Mouse (Mus musculus): ENCODE measurements around the gene Prickle1.

Gene Prickle1

DNA sequence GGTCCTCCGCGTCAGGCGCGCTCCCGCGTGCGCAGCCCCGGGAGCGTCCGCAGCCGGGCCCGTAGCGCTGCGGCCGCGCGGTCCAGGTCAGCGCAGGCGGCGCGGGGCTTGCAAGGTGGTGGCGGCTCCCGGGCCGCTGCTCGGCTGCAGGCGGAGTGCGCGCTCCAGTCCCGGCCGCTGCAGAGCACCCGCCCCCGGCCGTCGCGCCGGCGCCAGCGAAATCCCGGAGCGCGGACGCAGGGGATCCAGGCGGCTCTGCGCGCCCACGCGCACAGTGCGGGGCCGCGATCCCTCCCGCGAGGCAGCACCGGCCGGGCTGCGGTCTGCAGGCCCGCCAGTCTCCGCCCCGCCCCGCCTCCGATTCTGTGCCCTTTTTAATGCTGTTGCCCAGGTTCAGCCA lies at the start of gene Prickle1:
Gene Prickle1 (minus strand): TSS at position 146 of the 400 bp plus-strand sequence.
- peak; percentile 69 for DNase-seq (ENCODE audit: low spot score)

DNA sequence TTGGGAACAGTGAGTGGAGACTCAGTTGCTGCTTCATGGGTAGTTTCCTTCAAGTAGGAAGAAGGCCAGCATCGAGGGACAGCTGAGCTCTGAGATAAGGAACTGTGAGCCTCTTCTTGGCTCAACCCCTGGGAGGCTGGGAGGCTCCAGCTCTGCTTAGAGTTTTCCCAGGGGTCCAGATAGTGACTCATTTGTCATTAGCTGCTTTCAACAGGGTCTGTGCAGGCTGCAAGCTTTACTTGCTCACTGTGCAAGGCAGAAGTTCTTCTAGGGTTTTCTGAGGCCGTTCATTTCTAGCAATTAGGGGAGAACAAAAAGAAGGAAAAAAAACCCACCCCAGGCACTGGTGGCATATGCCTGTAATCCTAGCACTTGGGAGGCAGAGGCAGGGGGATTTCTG lies 44.5 kb upstream of the Prickle1 start:
- no peak for DNase-seq (ENCODE audit: low spot score)

DNA sequence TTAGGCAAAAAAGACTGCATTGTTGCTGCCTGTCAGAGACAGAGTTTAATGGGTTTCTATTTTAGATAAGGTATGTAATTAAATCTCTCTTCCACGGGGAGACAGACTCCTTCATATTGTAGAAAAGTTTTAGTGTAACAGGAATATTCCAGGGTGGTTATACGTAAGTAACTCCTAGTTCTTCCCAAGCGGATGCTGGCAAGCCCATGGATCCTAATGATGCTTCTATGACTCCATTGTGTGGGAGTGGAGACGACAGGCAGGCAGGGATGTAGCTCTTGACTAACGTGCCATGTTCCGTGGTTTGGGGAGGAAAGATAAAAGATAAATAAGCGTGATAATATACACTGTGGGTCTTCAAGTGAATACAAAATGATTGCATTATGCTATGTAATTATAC lies 41.3 kb upstream of the Prickle1 start:
- no peak for DNase-seq (ENCODE audit: low spot score)

DNA sequence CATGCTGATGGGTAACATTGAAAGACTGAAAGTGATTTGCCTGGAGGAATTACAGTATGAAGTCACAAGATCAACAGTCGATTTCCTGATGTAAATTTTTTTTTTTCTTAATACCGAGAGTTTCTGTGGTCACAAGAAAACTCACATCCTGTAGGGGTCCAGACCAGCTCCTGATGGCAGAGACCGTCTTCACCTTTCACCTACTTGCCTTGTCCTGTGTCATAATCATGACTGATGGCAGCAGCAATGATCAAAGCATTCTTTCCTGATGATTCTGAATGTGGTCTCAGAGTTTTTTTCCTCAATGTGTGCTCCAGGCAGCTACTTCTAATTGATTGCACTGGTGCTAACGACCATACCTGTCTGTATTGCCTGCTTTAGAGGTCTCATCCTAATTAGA lies 39.9 kb upstream of the Prickle1 start:
- no peak for DNase-seq (ENCODE audit: low spot score)

DNA sequence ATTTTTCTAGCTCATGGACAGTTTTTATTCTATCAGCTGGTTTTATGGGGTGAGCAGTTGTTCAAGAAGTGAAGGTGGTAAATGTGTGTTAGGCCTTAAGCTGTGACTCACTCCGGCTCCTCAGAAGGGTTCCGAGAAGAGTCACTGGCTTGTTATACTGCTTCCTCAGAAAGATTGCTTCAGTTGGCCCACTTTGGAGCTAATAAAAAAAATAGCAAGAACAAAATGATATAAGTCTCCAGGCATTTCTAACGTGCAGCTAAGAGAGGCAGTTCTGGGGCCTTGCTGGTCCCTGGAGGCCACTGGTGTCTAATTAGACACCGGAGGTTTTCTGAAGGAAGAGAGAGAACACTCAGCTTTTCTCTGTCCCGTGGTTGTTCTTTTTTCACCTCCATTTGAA lies 38.8 kb upstream of the Prickle1 start:
- no peak for DNase-seq (ENCODE audit: low spot score)

DNA sequence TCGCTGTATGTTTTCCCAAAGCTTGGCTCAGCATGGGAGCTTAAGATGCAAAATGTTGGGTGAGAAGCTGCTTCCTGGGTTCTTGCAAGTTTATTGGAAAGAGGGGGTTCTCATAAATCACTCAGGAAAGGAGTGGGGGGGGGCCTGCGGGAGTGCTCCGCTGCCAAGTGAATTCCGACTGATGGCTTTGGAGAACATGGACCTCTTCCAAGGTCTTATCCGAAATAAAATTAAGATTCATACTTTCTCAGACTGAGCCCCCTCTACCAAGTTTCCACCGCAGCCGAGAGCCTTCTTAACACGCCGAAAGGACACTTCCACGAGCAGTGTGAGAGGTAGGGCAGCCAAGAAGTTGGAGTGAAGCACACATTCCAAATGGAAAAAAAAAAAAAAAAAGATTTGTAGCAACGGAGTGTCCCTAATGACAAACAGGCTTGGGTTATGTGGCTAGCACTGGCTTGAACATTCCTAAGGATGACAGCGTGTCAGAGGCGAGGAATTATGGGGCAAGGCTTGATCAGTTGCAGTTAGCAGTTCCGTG lies 34.4 kb upstream of the Prickle1 start:
- no peak for DNase-seq (ENCODE audit: low spot score)

DNA sequence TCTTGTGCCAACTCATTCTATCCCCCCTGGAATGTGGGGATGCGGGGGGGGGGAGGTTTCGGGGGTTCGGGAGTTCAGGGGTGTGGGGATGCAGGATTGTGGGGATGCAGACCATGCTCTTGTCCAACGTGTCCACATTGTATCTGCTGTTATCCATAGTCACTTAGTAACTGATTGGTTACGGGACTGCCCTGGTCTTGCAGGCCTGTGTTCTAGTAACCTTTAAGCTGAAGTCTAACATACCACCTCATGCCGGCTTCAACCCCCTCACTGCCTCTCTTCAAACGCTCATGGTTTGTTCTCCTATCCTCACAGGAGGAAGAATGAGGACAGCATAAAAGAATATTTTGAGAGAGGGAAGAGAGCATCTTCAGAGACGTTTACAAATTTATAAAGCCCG lies 33.5 kb upstream of the Prickle1 start:
- no peak for DNase-seq (ENCODE audit: low spot score)

DNA sequence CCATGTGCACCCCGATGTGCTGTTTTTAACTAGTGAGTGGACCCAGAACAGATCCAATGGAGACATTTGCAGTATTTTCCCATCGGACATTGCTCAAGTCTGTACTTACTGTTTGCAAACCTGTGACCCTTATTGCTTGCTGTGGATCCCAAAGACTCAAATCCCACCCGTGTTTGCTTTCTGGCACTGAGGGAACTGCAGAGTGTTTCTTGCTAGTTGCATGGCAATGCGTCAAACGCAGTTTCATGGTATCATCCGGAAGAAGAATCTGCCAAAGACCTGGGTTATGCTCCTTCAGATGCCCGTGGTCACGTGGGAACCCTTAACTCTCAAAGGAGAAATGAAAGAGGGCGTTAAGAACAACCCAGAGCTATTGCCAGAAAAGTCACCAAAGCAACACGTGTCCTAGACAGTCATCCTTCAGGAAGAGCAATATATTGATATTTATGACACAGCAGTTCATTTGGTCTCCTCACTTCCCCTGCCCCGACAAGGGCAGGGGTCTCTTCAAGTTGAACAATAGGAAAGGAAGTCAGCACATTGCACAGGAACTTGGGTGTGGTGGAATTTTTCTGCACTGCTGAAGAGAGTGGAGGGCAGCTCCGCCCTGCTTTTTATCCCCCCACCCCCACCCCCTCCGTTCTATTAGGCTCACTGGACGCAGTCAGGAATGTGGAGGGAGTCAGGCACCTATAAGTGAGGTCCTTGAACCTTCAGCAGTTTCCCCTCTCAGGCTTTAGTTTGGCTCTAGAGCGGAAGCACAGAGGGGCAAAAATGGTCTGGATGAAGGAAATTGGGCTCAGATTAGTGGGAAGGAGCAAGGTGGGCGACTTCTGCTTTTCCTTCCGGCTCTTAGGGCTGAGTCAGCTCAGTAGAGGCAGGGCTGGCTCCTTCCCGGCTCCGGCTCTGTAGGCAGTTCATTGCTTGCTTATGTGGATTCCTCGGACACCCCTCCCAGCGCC lies 32.4 kb upstream of the Prickle1 start:
- DNase-seq (ENCODE audit: low spot score): no peak

DNA sequence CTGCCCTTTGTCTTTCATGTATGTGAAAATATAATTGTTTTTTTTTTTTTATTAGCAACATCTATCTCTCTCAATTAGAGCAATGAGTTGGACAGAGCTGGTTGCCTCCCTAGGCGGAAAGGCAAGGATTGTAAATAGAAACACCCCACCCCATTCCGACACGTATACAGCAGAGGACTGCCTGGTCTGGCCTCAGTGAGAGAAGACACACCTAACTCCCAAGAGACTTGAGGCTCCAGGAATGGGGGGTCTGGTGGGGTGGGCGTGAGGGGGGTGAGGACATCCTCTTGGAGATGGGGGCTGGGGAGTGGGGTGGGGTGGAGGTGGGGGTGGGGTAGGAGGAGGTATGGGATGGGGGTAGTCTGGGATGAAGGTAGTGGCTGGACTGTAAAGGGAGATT lies 23.9 kb upstream of the Prickle1 start:
- DNase-seq (ENCODE audit: low spot score): no peak

DNA sequence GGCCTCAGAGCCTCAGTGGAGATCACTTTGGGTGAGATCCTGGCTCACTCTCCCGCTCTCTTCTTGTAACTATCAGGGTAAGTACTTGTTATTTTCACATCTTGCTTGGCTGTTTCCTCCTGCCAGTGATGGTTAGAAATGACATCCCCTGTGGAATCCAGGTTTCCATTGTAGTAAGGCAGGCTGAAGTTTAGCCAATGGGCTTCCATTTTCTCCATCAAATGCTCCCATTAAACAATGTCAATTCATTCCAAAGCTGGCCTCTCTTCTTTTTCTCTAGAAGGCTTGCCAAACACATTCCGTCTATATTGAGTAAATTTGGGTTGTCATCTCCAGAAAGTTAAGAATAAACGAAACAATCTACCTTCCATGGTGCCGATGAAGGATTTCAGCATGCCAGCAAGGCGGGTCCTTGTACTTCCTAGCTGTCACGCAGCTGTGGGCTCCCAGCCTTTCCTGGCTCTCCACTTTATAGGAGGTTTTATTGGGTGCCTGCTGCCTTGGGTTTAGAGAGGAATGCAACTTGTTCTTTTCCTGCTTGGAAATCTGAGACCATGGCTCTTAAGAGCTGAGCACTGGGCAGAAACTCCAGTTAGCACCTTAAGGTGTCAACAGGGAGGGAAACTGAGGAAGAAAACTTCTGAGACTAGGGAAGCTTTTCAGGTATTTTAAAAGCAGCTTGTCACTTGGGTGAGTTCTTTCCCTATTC lies 22.9 kb upstream of the Prickle1 start:
- no peak for DNase-seq (ENCODE audit: low spot score)

DNA sequence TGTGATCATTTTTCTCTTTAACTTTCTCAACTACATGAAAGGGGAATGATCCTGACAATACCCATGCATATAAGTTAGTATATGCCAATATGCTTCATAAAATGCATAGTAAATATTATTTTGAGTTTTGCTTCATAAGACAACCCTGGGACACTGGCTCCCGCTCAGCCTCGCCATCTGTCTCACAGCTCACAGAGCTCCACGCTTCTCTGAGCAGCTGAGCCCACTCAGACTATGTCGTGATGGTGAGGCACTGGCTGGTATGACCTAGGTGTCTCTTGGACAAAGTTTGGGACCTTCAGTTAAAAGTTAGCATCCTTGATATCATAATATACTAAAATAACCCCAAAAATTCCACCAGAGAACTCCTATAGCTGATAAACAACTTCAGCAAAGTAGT lies 20.6 kb upstream of the Prickle1 start:
- DNase-seq (ENCODE audit: low spot score): no peak

DNA sequence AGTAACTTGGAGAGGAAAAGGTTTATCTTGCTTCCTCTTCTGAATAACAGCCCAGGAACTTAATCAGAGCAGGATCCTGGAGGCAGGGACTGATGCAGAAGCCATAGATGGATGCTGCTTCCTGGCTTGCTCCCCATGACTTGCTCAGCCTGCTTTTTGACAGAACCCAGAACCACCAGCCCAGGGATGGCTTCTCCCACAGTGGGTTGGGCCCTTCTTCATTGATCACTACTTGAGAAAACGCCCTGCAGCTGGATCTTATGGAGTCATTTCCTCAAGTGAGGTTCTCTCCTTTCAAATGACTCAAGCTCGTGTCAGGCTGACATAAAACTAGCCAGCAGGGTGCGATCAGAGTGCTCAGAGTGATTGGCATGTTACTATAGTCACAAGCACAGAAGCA lies 19.3 kb upstream of the Prickle1 start:
- DNase-seq (ENCODE audit: low spot score): no peak

DNA sequence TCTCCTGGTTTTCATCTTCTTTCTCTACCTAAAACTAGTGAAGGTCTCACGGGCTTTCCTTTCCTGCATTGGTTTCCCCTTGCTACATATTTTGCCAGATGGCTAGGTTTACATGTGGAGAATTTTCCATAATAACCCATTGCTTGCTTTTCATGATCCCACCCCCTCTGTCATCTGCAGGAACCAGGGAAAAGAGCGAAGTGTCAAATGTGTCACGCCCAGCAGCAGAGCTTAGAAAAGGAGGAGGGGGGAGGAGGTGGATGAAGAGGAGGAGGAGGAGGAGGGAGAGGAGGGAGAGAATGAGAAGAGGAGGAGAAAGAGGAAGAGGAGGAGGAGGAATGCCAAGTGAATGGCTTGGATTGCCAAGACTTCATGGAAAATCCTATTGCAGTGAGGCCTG lies 17.9 kb upstream of the Prickle1 start:
- DNase-seq (ENCODE audit: low spot score): no peak

DNA sequence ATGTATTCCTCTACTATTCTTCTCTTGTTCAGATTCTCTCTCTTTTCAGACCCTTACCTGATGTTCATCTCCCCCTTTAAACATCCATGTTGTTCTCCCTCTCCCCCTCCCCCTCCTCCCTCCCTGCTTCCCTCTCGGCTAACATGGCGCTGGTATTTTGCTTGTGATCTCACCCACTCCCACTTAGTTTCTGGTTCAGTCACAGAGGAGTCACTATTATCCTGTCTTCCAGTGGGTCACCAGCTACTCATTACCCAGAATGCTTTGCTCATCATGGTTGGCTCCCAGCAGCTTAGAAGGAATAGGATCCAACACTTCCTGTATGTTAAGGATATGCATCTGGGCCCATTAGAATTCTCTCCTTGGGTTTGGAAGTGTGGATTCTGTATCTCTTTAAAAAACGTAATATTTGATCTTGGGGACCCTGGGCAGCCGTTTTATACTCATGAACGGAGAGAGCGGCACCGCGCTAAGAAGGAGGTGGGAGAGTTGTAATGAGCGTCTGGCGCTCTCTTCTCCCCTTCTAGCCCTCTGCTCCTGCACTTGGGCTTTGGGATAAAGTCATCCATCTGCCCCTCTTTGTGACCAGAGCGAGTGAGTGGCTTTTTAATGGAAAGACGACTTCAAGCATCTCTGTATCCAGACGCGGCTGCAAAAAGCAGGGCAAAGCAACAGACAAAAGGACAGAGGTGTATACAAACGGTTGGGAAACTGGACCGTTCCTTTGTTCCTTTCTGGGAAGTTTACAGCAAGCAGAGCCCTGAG lies 16.0 kb upstream of the Prickle1 start:
- no peak for DNase-seq (ENCODE audit: low spot score)

DNA sequence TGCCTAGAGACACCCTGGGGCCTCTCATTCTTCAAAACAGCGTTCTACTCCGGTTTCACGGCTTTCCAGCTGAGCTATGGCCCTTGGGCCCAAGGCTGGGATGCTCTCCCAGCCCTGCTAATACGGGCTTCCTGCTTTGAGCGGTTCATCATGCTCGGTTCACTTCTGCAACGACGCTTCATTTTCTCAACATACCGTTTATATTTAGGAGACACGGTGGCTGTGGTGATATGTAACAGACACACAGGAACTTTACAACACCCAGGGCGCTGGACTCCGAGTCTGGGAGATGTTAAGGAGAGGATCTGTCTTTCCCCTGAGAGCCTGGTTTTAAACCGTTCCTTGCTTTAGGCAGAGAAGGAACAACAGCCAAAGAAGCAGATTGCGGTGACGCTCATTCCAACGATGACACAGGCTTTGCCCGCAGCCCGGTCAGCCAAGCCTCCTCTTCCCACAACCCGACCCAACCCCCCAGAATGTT lies 15.1 kb upstream of the Prickle1 start:
- DNase-seq (ENCODE audit: low spot score): no peak

DNA sequence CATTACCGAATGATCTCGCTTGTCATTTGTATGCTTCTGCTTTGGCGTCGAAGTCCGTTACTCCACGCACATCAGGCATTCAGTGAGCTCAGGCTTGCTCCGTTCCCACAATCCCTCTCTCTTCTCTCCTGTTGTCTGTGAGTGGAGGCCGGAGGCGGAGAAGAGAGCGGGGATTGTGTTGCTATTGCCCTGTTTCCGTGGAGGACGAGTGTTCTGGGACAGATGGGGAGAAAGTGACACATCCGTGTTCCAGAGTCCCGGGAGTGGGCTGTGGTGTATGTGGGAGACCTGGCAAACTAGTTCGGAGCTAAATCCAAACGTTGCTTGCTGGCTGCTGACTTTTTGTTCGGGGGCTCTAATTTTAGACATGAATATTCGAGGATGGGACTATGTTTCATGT lies 14.6 kb upstream of the Prickle1 start:
- no peak for DNase-seq (ENCODE audit: low spot score)

DNA sequence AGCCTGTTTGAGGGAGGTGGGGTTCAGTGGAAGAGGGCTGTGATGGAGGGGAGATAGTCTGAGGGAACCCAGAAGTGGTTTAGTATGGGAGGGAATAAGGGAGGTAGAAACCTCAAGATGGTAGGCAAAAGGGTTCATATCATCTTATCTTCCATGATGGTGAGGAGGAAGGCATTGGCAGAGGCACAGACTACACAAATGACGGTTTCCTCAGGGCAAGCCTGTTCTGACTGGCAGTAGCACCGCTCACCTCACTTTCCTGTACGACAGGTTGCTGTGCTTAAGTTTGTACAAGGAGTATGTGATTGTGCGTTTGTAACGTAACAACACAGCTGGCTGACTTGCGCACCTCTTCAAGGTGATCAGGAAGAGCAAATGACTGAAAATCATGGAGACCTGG lies 7.2 kb upstream of the Prickle1 start:
- DNase-seq (ENCODE audit: low spot score): no peak

DNA sequence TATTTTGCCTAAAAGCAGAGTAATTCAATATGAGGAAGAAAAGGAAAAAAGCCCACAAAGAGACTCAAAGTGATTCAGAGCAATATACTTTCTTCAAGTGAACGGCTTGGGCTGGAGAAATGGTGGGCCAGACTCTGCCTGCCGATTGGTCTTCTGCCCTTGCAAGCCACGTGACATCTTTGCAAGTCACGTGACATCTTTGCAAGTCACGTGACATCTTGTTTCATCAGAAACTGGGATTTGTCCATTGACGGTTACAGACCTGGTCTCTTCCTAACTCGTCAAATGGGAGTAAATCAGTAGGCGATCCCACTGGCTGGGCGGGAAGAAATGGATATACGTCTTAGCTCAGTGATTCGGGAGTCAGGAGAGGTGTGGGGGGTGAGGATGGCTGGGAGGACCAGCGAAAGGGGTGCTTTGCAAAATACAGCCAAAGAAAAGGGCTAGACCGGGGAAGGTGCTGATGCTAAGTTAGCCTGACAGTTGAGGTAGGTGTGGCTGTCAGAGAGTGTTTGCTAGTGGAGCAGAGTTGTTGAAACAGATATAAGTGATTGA lies 5.8 kb upstream of the Prickle1 start:
- DNase-seq (ENCODE audit: low spot score): no peak

DNA sequence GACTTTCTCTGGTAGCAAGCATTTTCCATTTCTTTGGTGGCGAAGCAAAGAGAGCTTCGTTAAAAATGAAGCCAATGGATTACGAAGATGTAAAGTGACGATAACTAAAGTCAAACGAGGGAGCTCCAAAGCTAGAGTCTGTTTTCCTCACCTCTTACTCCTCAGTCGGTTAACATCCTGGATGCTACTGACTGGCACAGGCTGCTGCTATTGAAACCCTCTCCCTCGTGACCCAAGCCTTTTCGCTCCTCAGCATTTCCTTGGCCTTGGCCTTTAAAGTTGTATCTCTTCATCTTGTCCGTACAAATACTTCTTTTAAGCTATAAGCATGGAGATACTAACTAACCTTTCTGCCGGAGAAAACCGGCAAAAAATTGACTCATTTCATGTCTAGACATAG lies 1.3 kb upstream of the Prickle1 start:
- DNase-seq (ENCODE audit: low spot score): no peak

DNA sequence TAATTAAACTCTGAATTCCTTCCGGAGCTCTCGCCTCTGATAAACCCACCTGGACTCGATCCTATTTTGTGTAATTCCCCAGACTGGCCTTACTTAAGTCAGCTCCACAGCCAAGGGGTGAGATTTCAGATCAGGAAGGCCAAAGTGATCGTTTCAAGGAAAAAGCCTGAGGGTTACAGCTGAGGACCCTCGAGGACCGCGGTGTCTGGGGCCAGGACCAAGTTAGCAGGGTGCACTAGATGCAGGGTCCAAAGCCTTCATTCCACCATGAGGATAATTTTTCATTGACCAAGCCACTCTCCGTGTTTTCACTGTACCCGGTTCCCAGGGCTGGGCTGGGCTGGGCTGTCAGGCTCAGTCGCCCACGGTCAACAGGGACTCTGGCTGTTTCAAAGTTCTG lies 594 bp upstream of the Prickle1 start:
- DNase-seq (ENCODE audit: low spot score): peak; percentile 64

DNA sequence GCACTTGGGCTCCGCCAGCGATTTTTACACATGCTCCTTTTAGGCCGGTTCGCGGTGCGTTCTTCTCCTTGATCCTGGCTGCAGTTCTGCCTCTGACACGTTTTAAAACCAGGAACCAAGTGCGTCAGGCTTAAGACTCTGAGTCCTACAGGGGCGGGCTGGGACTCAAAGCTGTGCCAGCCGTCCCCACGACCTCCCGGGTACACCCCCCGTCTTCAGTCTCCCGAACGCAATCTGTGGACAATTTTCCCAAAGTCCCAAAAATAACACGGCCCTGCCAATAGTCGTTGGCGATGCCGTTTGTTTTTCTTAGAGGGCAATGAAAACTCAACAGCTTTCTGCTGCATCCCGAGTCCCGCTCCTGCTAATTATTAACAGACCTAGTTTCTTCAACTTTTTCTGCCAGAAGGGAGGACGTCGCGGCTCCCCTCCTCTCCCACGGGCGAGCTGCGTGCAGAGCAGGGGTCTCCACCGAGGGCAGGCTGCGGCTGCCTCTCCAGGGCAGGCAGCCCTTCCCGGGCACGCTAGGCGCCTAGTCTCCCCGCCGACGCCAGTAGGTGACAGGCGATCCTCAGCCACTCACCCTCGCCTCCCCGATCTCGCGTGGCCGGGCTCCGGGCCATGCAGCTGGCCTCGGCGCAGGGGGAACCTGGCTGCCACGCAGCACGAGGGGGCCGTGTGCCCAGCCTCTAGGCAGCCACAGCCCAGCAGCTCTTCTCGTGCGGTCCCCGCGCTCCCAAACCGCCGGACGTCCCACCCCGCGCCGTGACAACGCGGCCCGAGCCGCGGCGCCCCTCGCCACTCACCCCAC lies 598 bp downstream of the Prickle1 start:
- no peak for DNase-seq (ENCODE audit: low spot score)

Data from left cerebral cortex, adult 11 months (tissue).